Mouse (Mus musculus) lung, postnatal 0 days (tissue): ENCODE results near the gene Gpr108.

ENCODE experiments used
- CTCF ChIP-seq: IDR thresholded peaks from 2 replicates; pipeline ENCODE4 v1.5.1; 2016; ENCODE audit warnings: antibody characterized with exemption, mild to moderate bottlenecking
- EP300 ChIP-seq: IDR thresholded peaks from 2 replicates; pipeline ENCODE4 v1.6.1; 2016; ENCODE audit warnings: antibody characterized with exemption, mild to moderate bottlenecking, control low read depth

- TF ChIP-seq CTCF (no peak), EP300 (no peak)
Measured at GRCm38 (mm10) chr17:57234254-57234928, 13.9 kb downstream of the Gpr108 start.
